Mouse (Mus musculus) heart, embryonic 14.5 days (tissue): ENCODE measurements around the gene Plekhh2. TPM values are rescaled to one million over a fixed set of nuclear protein-coding genes. Genes with fewer than 3 reads are reported as not detected.

Experiments used
- ATAC-seq: fragments of 200-750 bp; cut with Nextera tagmentation; 2 replicates; pipeline ENCODE4 v1.8.0; 2017; ENCODE audit warnings: low read depth, moderate TSS enrichment; ENCODE audit not compliant: insufficient number of reproducible peaks, insufficient read depth, low FRiP score
- H3K27ac ChIP-seq, 2 experiments: fragments of 200-500 bp in 1 of 2; fragments of 300-500 bp in 1 of 2; sonication (generic) in 1 of 2; replicated peaks in 1 of 2; 2 replicates each; pipeline ENCODE4 v1.5.1; 2012 to 2014; ENCODE audit warnings: low read depth in 2 of 2, low read length in 2 of 2, control low read depth in 1 of 2, mild to moderate bottlenecking in 1 of 2, mixed read lengths in 1 of 2; ENCODE audit not compliant: control insufficient read depth in 1 of 2, insufficient read depth in 1 of 2
- H3K27me3 ChIP-seq: fragments of 300-500 bp; sonication (generic); 2 replicates; pipeline ENCODE4 v1.6.1; 2014; ENCODE audit warnings: mild to moderate bottlenecking, low read length, control low read depth; ENCODE audit not compliant: control insufficient read depth, insufficient read depth
- H3K36me3 ChIP-seq: fragments of 300-500 bp; sonication (generic); 2 replicates; pipeline ENCODE4 v1.6.1; 2014; ENCODE audit warnings: mild to moderate bottlenecking, control low read depth, low read length, mixed read lengths; ENCODE audit not compliant: control insufficient read depth, insufficient read depth
- H3K4me1 ChIP-seq, 2 experiments: fragments of 200-500 bp in 1 of 2; fragments of 300-500 bp in 1 of 2; sonication (generic) in 1 of 2; 2 replicates each; pipeline ENCODE4 v1.6.1; 2012 to 2014; ENCODE audit warnings: low read length in 2 of 2, control low read depth in 1 of 2, mixed read lengths in 1 of 2; ENCODE audit not compliant: control insufficient read depth in 2 of 2, insufficient read depth in 2 of 2
- H3K4me2 ChIP-seq: fragments of 300-500 bp; sonication (generic); 2 replicates; pipeline ENCODE4 v1.6.1; 2014; ENCODE audit warnings: mild to moderate bottlenecking, low read length
- H3K4me3 ChIP-seq, 2 experiments: fragments of 200-500 bp in 1 of 2; fragments of 300-500 bp in 1 of 2; sonication (generic) in 1 of 2; 2 replicates each; pipeline ENCODE4 v1.5.1; 2012 to 2014; ENCODE audit warnings: low read length in 2 of 2, mild to moderate bottlenecking in 2 of 2, control low read depth in 1 of 2, low read depth in 1 of 2, moderate library complexity in 1 of 2; ENCODE audit not compliant: control insufficient read depth in 1 of 2, insufficient read depth in 1 of 2
- H3K9ac ChIP-seq: fragments of 300-500 bp; sonication (generic); 2 replicates; pipeline ENCODE4 v1.6.1; 2014; ENCODE audit warnings: mild to moderate bottlenecking, low read length
- H3K9me3 ChIP-seq: fragments of 300-500 bp; sonication (generic); 2 replicates; pipeline ENCODE4 v1.6.1; 2016; ENCODE audit warnings: low read length, control low read depth; ENCODE audit not compliant: control insufficient read depth
- WGBS: fragments of 180-500 bp; shearing (Covaris S2); extraction: QIAGEN DNeasy Blood & Tissue Kit; methylation state at CpG from one replicate; pipeline ENCODE4 v1.1.7; 2014; 5-methylcytosine and 5-hydroxymethylcytosine counted together
- polyA plus RNA-seq: library from polyadenylated mRNA; unstranded; fragments of >200 nt; fragmentation: Nextera tagmentation; extraction: Ambion mirVana; gene quantifications from 2 replicates; pipeline ENCODE4 v1.2.1, GENCODE M21; 2014

The Plekhh2 gene
- polyA plus RNA-seq, 1 experiment from 2014 or later = 2.7 TPM

- Histone ChIP-seq H3K4me1 (no peaks in the 10 kb centered on the region), H3K9me3 (no peaks in the 10 kb centered on the region), H3K36me3 (no peaks in the 10 kb centered on the region), H3K9ac (no peak overlapping the region), H3K27me3 (no peaks in the 10 kb centered on the region), H3K4me2 (no peak overlapping the region), H3K27ac (no peak overlapping the region), H3K4me3 (no peak overlapping the region)
- WGBS = 76% methylated on average over 19 of the region's 19 CpGs
- no peak for ATAC-seq
Measured at GRCm38 (mm10) chr17:84656653-84657421, 145.1 kb downstream of the Plekhh2 start.

GRCm38 (mm10) chr17:84657422-84657732 is 145.7 kb downstream of the Plekhh2 start:
- no peak for ATAC-seq
- no peak overlapping the region for H3K9ac ChIP-seq
- no peak overlapping the region for H3K4me2 ChIP-seq
- no peak overlapping the region for H3K27ac ChIP-seq
- WGBS = 85% methylated on average over 3 of the region's 3 CpGs
- H3K36me3 ChIP-seq = no peaks in the 10 kb centered on the region
- no peaks in the 10 kb centered on the region for H3K27me3 ChIP-seq
- no peaks in the 10 kb centered on the region for H3K9me3 ChIP-seq
- H3K4me3 ChIP-seq = no peak overlapping the region
- H3K4me1 ChIP-seq = no peaks in the 10 kb centered on the region

GRCm38 (mm10) chr17:84657782-84658181 is 146.1 kb downstream of the Plekhh2 start:
- no peaks in the 10 kb centered on the region for H3K27me3 ChIP-seq
- no peaks in the 10 kb centered on the region for H3K36me3 ChIP-seq
- no peak for ATAC-seq
- no peak overlapping the region for H3K4me2 ChIP-seq
- H3K27ac ChIP-seq = no peak overlapping the region
- H3K9ac ChIP-seq = no peak overlapping the region
- no peak overlapping the region for H3K4me3 ChIP-seq
- no peaks in the 10 kb centered on the region for H3K9me3 ChIP-seq
- WGBS = 77% methylated on average over 7 of the region's 7 CpGs
- H3K4me1 ChIP-seq = no peaks in the 10 kb centered on the region

GRCm38 (mm10) chr17:84658195-84658594 is 146.5 kb downstream of the Plekhh2 start:
- WGBS = 39% methylated on average over 5 of the region's 5 CpGs

GRCm38 (mm10) chr17:84658951-84659350 is 147.3 kb downstream of the Plekhh2 start:
- no peak overlapping the region for H3K4me2 ChIP-seq
- no peak overlapping the region for H3K9ac ChIP-seq
- H3K4me1 ChIP-seq = no peaks in the 10 kb centered on the region
- 77% methylated on average over 8 of the region's 8 CpGs for WGBS
- H3K4me3 ChIP-seq = no peak overlapping the region
- no peaks in the 10 kb centered on the region for H3K27me3 ChIP-seq
- ATAC-seq = no peak
- H3K9me3 ChIP-seq = no peaks in the 10 kb centered on the region
- no peaks in the 10 kb centered on the region for H3K36me3 ChIP-seq
- no peak overlapping the region for H3K27ac ChIP-seq

More at GRCm38 (mm10) chr17:84658195-84658594, 146.5 kb downstream of the Plekhh2 start:
- ATAC-seq = no peak
- Histone ChIP-seq H3K36me3 (no peaks in the 10 kb centered on the region), H3K9me3 (no peaks in the 10 kb centered on the region), H3K4me3 (no peak overlapping the region), H3K4me2 (no peak overlapping the region), H3K27ac (no peak overlapping the region), H3K27me3 (no peaks in the 10 kb centered on the region), H3K4me1 (no peaks in the 10 kb centered on the region), H3K9ac (no peak overlapping the region)

GRCm38 (mm10) chr17:84665053-84665452 is 153.4 kb downstream of the Plekhh2 start:
- H3K9ac ChIP-seq = no peak overlapping the region
- peaks cover 0 to 8% of the 10 kb centered on the region in 2 experiments; a peak in 2 of 4 replicates for H3K4me1 ChIP-seq
- no peaks in the 10 kb centered on the region for H3K27me3 ChIP-seq
- H3K4me3 ChIP-seq = no peak overlapping the region
- H3K4me2 ChIP-seq = no peak overlapping the region
- H3K27ac ChIP-seq = no peak overlapping the region
- H3K9me3 ChIP-seq = no peaks in the 10 kb centered on the region
- 26% methylated on average over 10 of the region's 10 CpGs for WGBS
- no peaks in the 10 kb centered on the region for H3K36me3 ChIP-seq
- ATAC-seq = no peak

GRCm38 (mm10) chr17:84665691-84666090 is 154.0 kb downstream of the Plekhh2 start:
- 41% methylated on average over 9 of the region's 9 CpGs for WGBS
- Histone ChIP-seq H3K9ac (no peak overlapping the region), H3K4me2 (no peak overlapping the region), H3K27me3 (no peaks in the 10 kb centered on the region), H3K36me3 (no peaks in the 10 kb centered on the region), H3K4me1 (peaks cover 0 to 8% of the 10 kb centered on the region in 2 experiments; a peak in 2 of 4 replicates), H3K27ac (no peak overlapping the region), H3K4me3 (no peak overlapping the region), H3K9me3 (no peaks in the 10 kb centered on the region)
- no peak for ATAC-seq

- H3K4me3 ChIP-seq = no peak overlapping the region
- H3K27me3 ChIP-seq = no peaks in the 10 kb centered on the region
- H3K4me2 ChIP-seq = no peak overlapping the region
- ATAC-seq = no peak
- H3K9ac ChIP-seq = no peak overlapping the region
- 81% methylated on average over 3 of the region's 3 CpGs for WGBS
- H3K9me3 ChIP-seq = no peaks in the 10 kb centered on the region
- H3K36me3 ChIP-seq = no peaks in the 10 kb centered on the region
- no peak overlapping the region for H3K27ac ChIP-seq
- H3K4me1 ChIP-seq = peaks cover 0 to 8% of the 10 kb centered on the region in 2 experiments; a peak in 2 of 4 replicates
Measured at GRCm38 (mm10) chr17:84667848-84668247, 156.2 kb downstream of the Plekhh2 start.
